Comparison of ENCODE assay signal across 8 mouse cellular contexts in the genomic region with DNA sequence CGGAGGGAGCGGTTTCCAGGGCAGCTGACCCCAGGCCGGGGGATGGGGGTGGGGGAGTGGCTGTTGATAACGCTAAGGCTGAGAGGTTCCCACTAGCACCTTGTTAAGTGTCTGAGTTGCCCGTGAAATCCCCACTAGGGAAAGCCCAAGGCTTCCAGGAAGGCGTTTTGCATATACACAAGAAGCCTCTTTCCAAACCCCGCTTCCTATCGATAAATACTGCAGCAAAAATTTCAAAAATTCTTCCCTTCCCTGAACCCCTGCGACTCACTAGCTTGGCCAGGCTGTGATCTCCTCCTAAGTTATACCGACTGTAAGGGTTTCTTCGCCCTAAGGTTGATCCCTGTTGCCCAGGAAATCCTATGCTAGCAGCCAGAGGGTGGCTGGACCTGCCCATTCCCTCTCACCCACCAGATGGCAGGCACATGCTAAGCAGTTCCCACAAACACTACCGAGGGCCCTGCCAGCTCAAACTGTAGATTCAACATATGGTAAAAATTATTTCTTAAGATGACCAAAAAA. TPM values are rescaled to one million over a fixed set of nuclear protein-coding genes. Genes with fewer than 3 reads are reported as not detected.
DNase-seq lines count a peak whose midpoint lies in the region; ATAC-seq and TF ChIP-seq lines count a peak whose summit lies in the region.

No protein-coding gene starts in this region.

- no peaks in the 10 kb centered on the region for H3K36me3 ChIP-seq in heart, embryonic 11.5 days (ENCODE audit: control insufficient read depth, insufficient read depth, low read length)
- peaks cover 8% of the 10 kb centered on the region; the same call in 1 of the 2 replicates for H3K36me3 ChIP-seq in kidney, embryonic 14.5 days (ENCODE audit: control insufficient read depth, insufficient read depth, low read length)
- no peaks in the 10 kb centered on the region for H3K36me3 ChIP-seq in liver, embryonic 12.5 days
- H3K36me3 ChIP-seq in myocyte (ENCODE audit: control insufficient read depth, insufficient read depth): no peaks in the 10 kb centered on the region

- peak; percentile 65 to 74 for DNase-seq in left cerebral cortex, adult 18-20 months (ENCODE audit: low spot score in 2 of 2)
- no peak for DNase-seq in left cerebral cortex, adult 11 months (ENCODE audit: low spot score)
- DNase-seq in embryo, embryonic 11 days: peak; percentile 82
- peak; percentile 65 for DNase-seq in testis, postnatal 10 days (ENCODE audit: low spot score)

- no peaks in the 10 kb centered on the region for H3K27me3 ChIP-seq in heart, embryonic 11.5 days (ENCODE audit: control insufficient read depth, insufficient read depth, low read length)
- H3K27me3 ChIP-seq in kidney, embryonic 14.5 days (ENCODE audit: control insufficient read depth, insufficient read depth, low read length): no peaks in the 10 kb centered on the region
- H3K27me3 ChIP-seq in liver, embryonic 12.5 days (replicated peaks): peaks cover 7% of the 10 kb centered on the region
- no peaks in the 10 kb centered on the region for H3K27me3 ChIP-seq in myocyte (ENCODE audit: control insufficient read depth, insufficient read depth, insufficient read length)

- no peak overlapping the region for H3ac ChIP-seq in myocyte (ENCODE audit: control insufficient read depth, insufficient read length)

- TF ChIP-seq POLR2A in myocyte (IDR thresholded peaks at IDR 0.05; ENCODE audit: insufficient read length, low read depth): no peak

- peak; percentile 60; the same call in 1 of the 2 replicates for ATAC-seq in heart, embryonic 11.5 days (replicated peaks; ENCODE audit: insufficient number of reproducible peaks, low FRiP score, low TSS enrichment)
- peak; percentile 76 for ATAC-seq in kidney, embryonic 14.5 days (ENCODE audit: low FRiP score, low TSS enrichment)
- peak; percentile 68; the same call in 1 of the 2 replicates for ATAC-seq in liver, embryonic 12.5 days

- H3K79me2 ChIP-seq in myocyte (ENCODE audit: control insufficient read depth, insufficient read depth): no peaks in the 10 kb centered on the region

- 7% methylated on average over 12 of the region's 12 CpGs for whole genome bisulfite sequencing in heart, embryonic 11.5 days (ENCODE audit: insufficient replicate concordance)
- WGBS in kidney, embryonic 14.5 days: 26% methylated on average over 12 of the region's 12 CpGs
- WGBS in liver, embryonic 12.5 days (ENCODE audit: insufficient replicate concordance): 14% methylated on average over 12 of the region's 12 CpGs

- peak overlapping the region; percentile 68 for H3K4me2 ChIP-seq in heart, embryonic 11.5 days
- peak overlapping the region; percentile 50 for H3K4me2 ChIP-seq in kidney, embryonic 14.5 days (replicated peaks; ENCODE audit: low read depth, low read length)
- H3K4me2 ChIP-seq in liver, embryonic 12.5 days: peak overlapping the region; percentile 60
- peak overlapping the region; percentile 81 for H3K4me2 ChIP-seq in myocyte (ENCODE audit: low read depth)

- peak overlapping the region; percentile 60; the same call in 1 of the 2 replicates for H3K9ac ChIP-seq in heart, embryonic 11.5 days (ENCODE audit: low read depth, low read length)
- peak overlapping the region; percentile 42 for H3K9ac ChIP-seq in kidney, embryonic 14.5 days (ENCODE audit: low read depth, low read length)
- no peak overlapping the region; the same call in 1 of the 2 replicates for H3K9ac ChIP-seq in liver, embryonic 12.5 days

- peaks cover 14% of the 10 kb centered on the region for H3K4me1 ChIP-seq in heart, embryonic 11.5 days (ENCODE audit: control insufficient read depth, insufficient read depth, low read length)
- H3K4me1 ChIP-seq in kidney, embryonic 14.5 days (ENCODE audit: control insufficient read depth, insufficient read depth, low read length): peaks cover 16% of the 10 kb centered on the region
- peaks cover 16% of the 10 kb centered on the region for H3K4me1 ChIP-seq in liver, embryonic 12.5 days

- H3K27ac ChIP-seq in heart, embryonic 11.5 days (ENCODE audit: low read depth, low read length): peak overlapping the region; percentile 72
- no peak overlapping the region for H3K27ac ChIP-seq in kidney, embryonic 14.5 days (ENCODE audit: low read depth, low read length)
- no peak overlapping the region for H3K27ac ChIP-seq in liver, embryonic 12.5 days

- H3K4me3 ChIP-seq in heart, embryonic 11.5 days (ENCODE audit: low read depth, low read length): peak overlapping the region; percentile 29
- peak overlapping the region; percentile 29 for H3K4me3 ChIP-seq in kidney, embryonic 14.5 days (ENCODE audit: low read length)
- H3K4me3 ChIP-seq in liver, embryonic 12.5 days: peak overlapping the region; percentile 33
- peak overlapping the region; percentile 22 for H3K4me3 ChIP-seq in myocyte

- H3K9me3 ChIP-seq in heart, embryonic 11.5 days (replicated peaks; ENCODE audit: control insufficient read depth, low read length): no peaks in the 10 kb centered on the region
- H3K9me3 ChIP-seq in kidney, embryonic 14.5 days (ENCODE audit: control insufficient read depth, low read length): no peaks in the 10 kb centered on the region
- H3K9me3 ChIP-seq in liver, embryonic 12.5 days (replicated peaks): no peaks in the 10 kb centered on the region

TF ChIP-seq in myocyte, 11 proteins besides CTCF, POLR2A, EP300 and RAD21:
- no peak for TF ChIP-seq MAX (IDR thresholded peaks at IDR 0.05; ENCODE audit: low read depth)
- TF ChIP-seq TCF3 (IDR thresholded peaks at IDR 0.05; ENCODE audit: insufficient read length, low read depth): no peak
- TF ChIP-seq REST (IDR thresholded peaks at IDR 0.05; ENCODE audit: insufficient read depth, insufficient read length): no peak
TF ChIP-seq in myocyte: peak in this region for 0.

RNA-seq across cellular contexts. Expression of a gene that starts 43.6 kb away (rescaled TPM):
- total RNA-seq in left cerebral cortex, adult 18-20 months (2021): 1,000 to 10,000 TPM; 2,352 to 2,482 TPM
- polyA plus RNA-seq in heart, embryonic 11.5 days (2014; fragmentation: Nextera tagmentation; extraction: Ambion mirVana): 2,531 and 2,677 TPM in 2 replicates
- polyA plus RNA-seq in kidney, embryonic 14.5 days (2014; fragmentation: Nextera tagmentation; extraction: Ambion mirVana): 2,147 and 3,036 TPM in 2 replicates
- 2,428 and 2,723 TPM in 2 replicates for polyA plus RNA-seq in liver, embryonic 12.5 days (2016; fragmentation: Nextera tagmentation; extraction: Ambion mirVana)
- polyA plus RNA-seq in myocyte (2012; fragmentation: generic; extraction: Trizol): 797 TPM
